Comparison of ENCODE assay signal across 24 mouse cellular contexts in genomic region chr17:72112004-72112403, GRCm38 (mm10).
DNase-seq lines count a peak whose midpoint lies in the region; ATAC-seq and TF ChIP-seq lines count a peak whose summit lies in the region.
"Had no signal": no experiment of that assay in that cellular context is flagged by ENCODE, and none has a peak within 500 bp of the region (broad histone marks: within the 10 kb centered on the region; RNA-seq: fewer than 3 reads in every experiment).

No protein-coding gene starts in this region.

- DNase-seq in cerebellum, adult 2 months: no peak
- DNase-seq: adrenal gland, postnatal 10 days; cerebellum, adult 18-20 months; cerebellum, adult 9-11 months; cerebellum, postnatal 25 days; gastrocnemius, postnatal 10 days; gastrocnemius, postnatal 36 days; heart, adult 2 months; heart, postnatal 14 days; heart, postnatal 4 days; kidney, adult 11 months; kidney, adult 8-10 months had no signal

- peak overlapping the region; percentile 48; the same call in 1 of the 2 replicates for H3K27ac ChIP-seq in forebrain, embryonic 13.5 days
- no peak overlapping the region for H3K27ac ChIP-seq in forebrain, embryonic 12.5 days
- 0 out of 2 replicates have a peak overlapping the region, but pooled peaks have one; percentile 13 for H3K27ac ChIP-seq in hindbrain, embryonic 13.5 days
- no peak overlapping the region for H3K27ac ChIP-seq in hindbrain, embryonic 12.5 days
- peak overlapping the region; percentile 45; the same call in 1 of the 2 replicates for H3K27ac ChIP-seq in forebrain, embryonic 16.5 days (ENCODE audit: low read length)
- H3K27ac ChIP-seq in cerebellum, adult 2 months (ENCODE audit: insufficient read depth, low read length): no peak overlapping the region
- H3K27ac ChIP-seq: embryonic facial prominence, embryonic 12.5 days; embryonic facial prominence, embryonic 15.5 days; heart, adult 2 months; heart, embryonic 10.5 days; heart, embryonic 13.5 days; intestine, embryonic 15.5 days had no signal

- peak; percentile 55 for ATAC-seq in forebrain, embryonic 13.5 days
- no peak for ATAC-seq in forebrain, embryonic 12.5 days (ENCODE audit: low FRiP score)
- no peak for ATAC-seq in hindbrain, embryonic 13.5 days (ENCODE audit: low FRiP score)
- no peak for ATAC-seq in hindbrain, embryonic 12.5 days (ENCODE audit: low FRiP score)
- peak; percentile 81 for ATAC-seq in forebrain, embryonic 16.5 days
- ATAC-seq: activated CD4-positive, CD25-positive, alpha-beta regulatory T cell, adult 4 months; hindbrain, embryonic 16.5 days; intestine, embryonic 15.5 days had no signal

- no peak overlapping the region for H3K4me2 ChIP-seq in forebrain, embryonic 13.5 days
- no peak overlapping the region for H3K4me2 ChIP-seq in forebrain, embryonic 12.5 days
- no peak overlapping the region for H3K4me2 ChIP-seq in hindbrain, embryonic 13.5 days
- H3K4me2 ChIP-seq in hindbrain, embryonic 12.5 days (replicated peaks): no peak overlapping the region
- H3K4me2 ChIP-seq in forebrain, embryonic 16.5 days (ENCODE audit: low read length): no peak overlapping the region
- H3K4me2 ChIP-seq: embryonic facial prominence, embryonic 12.5 days; embryonic facial prominence, embryonic 15.5 days; heart, embryonic 13.5 days; intestine, embryonic 15.5 days had no signal

- H3K36me3 ChIP-seq in forebrain, embryonic 13.5 days (ENCODE audit: poor library complexity, severe bottlenecking): no peaks in the 10 kb centered on the region
- no peaks in the 10 kb centered on the region for H3K36me3 ChIP-seq in forebrain, embryonic 12.5 days (replicated peaks)
- H3K36me3 ChIP-seq in hindbrain, embryonic 13.5 days: no peaks in the 10 kb centered on the region
- no peaks in the 10 kb centered on the region for H3K36me3 ChIP-seq in hindbrain, embryonic 12.5 days
- H3K36me3 ChIP-seq in forebrain, embryonic 16.5 days (ENCODE audit: control insufficient read depth, insufficient read depth): no peaks in the 10 kb centered on the region
- H3K36me3 ChIP-seq: embryonic facial prominence, embryonic 12.5 days; embryonic facial prominence, embryonic 15.5 days; heart, embryonic 10.5 days; heart, embryonic 13.5 days; intestine, embryonic 15.5 days had no signal

- no peaks in the 10 kb centered on the region for H3K27me3 ChIP-seq in forebrain, embryonic 13.5 days
- H3K27me3 ChIP-seq in forebrain, embryonic 12.5 days: no peaks in the 10 kb centered on the region
- H3K27me3 ChIP-seq in hindbrain, embryonic 13.5 days: no peaks in the 10 kb centered on the region
- no peaks in the 10 kb centered on the region for H3K27me3 ChIP-seq in hindbrain, embryonic 12.5 days
- H3K27me3 ChIP-seq in forebrain, embryonic 16.5 days (replicated peaks; ENCODE audit: control insufficient read depth, insufficient read depth, low read length): no peaks in the 10 kb centered on the region
- no peaks in the 10 kb centered on the region for H3K27me3 ChIP-seq in cerebellum, adult 2 months (ENCODE audit: control insufficient read depth, insufficient read depth, low read length)
- H3K27me3 ChIP-seq: embryonic facial prominence, embryonic 15.5 days; intestine, embryonic 15.5 days had no signal

- no peak overlapping the region for H3K4me3 ChIP-seq in forebrain, embryonic 13.5 days
- no peak overlapping the region for H3K4me3 ChIP-seq in forebrain, embryonic 12.5 days (replicated peaks)
- H3K4me3 ChIP-seq in hindbrain, embryonic 13.5 days: no peak overlapping the region
- no peak overlapping the region for H3K4me3 ChIP-seq in hindbrain, embryonic 12.5 days
- H3K4me3 ChIP-seq in forebrain, embryonic 16.5 days (replicated peaks; ENCODE audit: low read length): no peak overlapping the region
- no peak overlapping the region for H3K4me3 ChIP-seq in cerebellum, adult 2 months (replicated peaks; ENCODE audit: insufficient read depth, low read depth, low read length)
- H3K4me3 ChIP-seq: embryonic facial prominence, embryonic 12.5 days; embryonic facial prominence, embryonic 15.5 days; heart, adult 2 months; heart, embryonic 10.5 days; heart, embryonic 13.5 days; intestine, embryonic 15.5 days had no signal

- no peaks in the 10 kb centered on the region for H3K9me3 ChIP-seq in forebrain, embryonic 13.5 days (replicated peaks)
- H3K9me3 ChIP-seq in forebrain, embryonic 12.5 days: no peaks in the 10 kb centered on the region
- H3K9me3 ChIP-seq in hindbrain, embryonic 13.5 days: no peaks in the 10 kb centered on the region
- H3K9me3 ChIP-seq in hindbrain, embryonic 12.5 days (replicated peaks): no peaks in the 10 kb centered on the region
- no peaks in the 10 kb centered on the region for H3K9me3 ChIP-seq in forebrain, embryonic 16.5 days (ENCODE audit: control insufficient read depth, low read length)
- H3K9me3 ChIP-seq: embryonic facial prominence, embryonic 12.5 days; embryonic facial prominence, embryonic 15.5 days; heart, embryonic 10.5 days; heart, embryonic 13.5 days; intestine, embryonic 15.5 days had no signal

- TF ChIP-seq POLR2A in cerebellum, adult 2 months (IDR thresholded peaks at IDR 0.05; ENCODE audit: borderline replicate concordance, insufficient read depth, low read length): no peak

- H3K4me1 ChIP-seq in forebrain, embryonic 13.5 days: peaks cover 28% of the 10 kb centered on the region
- peaks cover 7% of the 10 kb centered on the region for H3K4me1 ChIP-seq in forebrain, embryonic 12.5 days
- H3K4me1 ChIP-seq in hindbrain, embryonic 13.5 days (replicated peaks): peaks cover 21% of the 10 kb centered on the region
- H3K4me1 ChIP-seq in hindbrain, embryonic 12.5 days: peaks cover 3% of the 10 kb centered on the region
- H3K4me1 ChIP-seq in forebrain, embryonic 16.5 days (replicated peaks; ENCODE audit: control insufficient read depth, insufficient read depth, low read length): peaks cover 23% of the 10 kb centered on the region
- H3K4me1 ChIP-seq in cerebellum, adult 2 months (ENCODE audit: control insufficient read depth, insufficient read depth, low read length): no peaks in the 10 kb centered on the region; the same call in 1 of the 2 replicates
- H3K4me1 ChIP-seq: embryonic facial prominence, embryonic 12.5 days; embryonic facial prominence, embryonic 15.5 days; heart, embryonic 10.5 days; heart, embryonic 13.5 days; intestine, embryonic 15.5 days had no signal

- no peak overlapping the region for H3K9ac ChIP-seq in forebrain, embryonic 13.5 days
- H3K9ac ChIP-seq in forebrain, embryonic 12.5 days: no peak overlapping the region
- H3K9ac ChIP-seq in hindbrain, embryonic 13.5 days: no peak overlapping the region
- H3K9ac ChIP-seq in hindbrain, embryonic 12.5 days: no peak overlapping the region
- no peak overlapping the region for H3K9ac ChIP-seq in forebrain, embryonic 16.5 days (replicated peaks; ENCODE audit: low read depth, low read length)
- H3K9ac ChIP-seq: embryonic facial prominence, embryonic 12.5 days; embryonic facial prominence, embryonic 15.5 days; heart, embryonic 13.5 days; intestine, embryonic 15.5 days had no signal

- no peak for TF ChIP-seq CTCF in cerebellum, adult 2 months (IDR thresholded peaks at IDR 0.05; ENCODE audit: borderline replicate concordance, insufficient read depth, low read depth, low read length)

Comparison
In these comparisons a context has a peak if more than half of its experiments do, and no peak if none do; other contexts are left out.
1. ATAC-seq: peak in forebrain, embryonic 13.5 days (single experiment) and forebrain, embryonic 16.5 days (single experiment); none in forebrain, embryonic 12.5 days (single experiment), hindbrain, embryonic 13.5 days (single experiment) and hindbrain, embryonic 12.5 days (single experiment).
2. H3K27ac ChIP-seq: peak in forebrain, embryonic 13.5 days (single experiment), hindbrain, embryonic 13.5 days (single experiment) and forebrain, embryonic 16.5 days (single experiment); none in forebrain, embryonic 12.5 days (single experiment), hindbrain, embryonic 12.5 days (single experiment) and cerebellum, adult 2 months (single experiment).